Mouse (Mus musculus) brain, adult 2 months (tissue): ENCODE measurements at regions not wholly inside any gene's neighbourhood (a gene's known extent, or its start where the extent isn't known, plus 50 kb on each side); places are given as distances from the start of the nearest gene placed in this dataset.
A peak's percentile ranks its signal among the peaks of the same experiment; 100 is the strongest.
"Not testable (repeated sequence)": the region's sequence is repeated elsewhere in the genome, so short reads cannot be mapped to it uniquely, and the experiment has no call there.

Experiments used
- DNase-seq: peaks from one replicate; pipeline ENCODE4 v3.0.0; 2011; ENCODE audit warnings: low read depth, low spot score

DNA sequence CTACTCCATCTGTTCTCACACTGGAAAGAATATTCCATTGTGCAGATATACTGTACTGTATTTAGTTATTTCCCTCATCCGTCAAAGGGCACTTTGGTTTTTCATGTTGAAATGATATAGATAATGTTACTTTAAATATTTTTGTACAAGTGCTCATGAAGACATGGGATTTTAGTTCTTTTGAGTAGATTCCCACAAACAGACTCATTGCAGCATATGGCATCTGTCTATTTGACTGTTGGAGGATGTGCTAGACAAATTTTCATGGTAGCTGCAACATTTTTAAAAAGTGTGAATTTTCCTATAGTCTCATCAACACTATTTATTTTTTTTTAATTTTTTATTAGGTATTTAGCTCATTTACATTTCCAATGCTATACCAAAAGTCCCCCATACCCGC lies 502.5 kb downstream of the Hdgfl1 start:
- peak; percentile 42 for DNase-seq

DNA sequence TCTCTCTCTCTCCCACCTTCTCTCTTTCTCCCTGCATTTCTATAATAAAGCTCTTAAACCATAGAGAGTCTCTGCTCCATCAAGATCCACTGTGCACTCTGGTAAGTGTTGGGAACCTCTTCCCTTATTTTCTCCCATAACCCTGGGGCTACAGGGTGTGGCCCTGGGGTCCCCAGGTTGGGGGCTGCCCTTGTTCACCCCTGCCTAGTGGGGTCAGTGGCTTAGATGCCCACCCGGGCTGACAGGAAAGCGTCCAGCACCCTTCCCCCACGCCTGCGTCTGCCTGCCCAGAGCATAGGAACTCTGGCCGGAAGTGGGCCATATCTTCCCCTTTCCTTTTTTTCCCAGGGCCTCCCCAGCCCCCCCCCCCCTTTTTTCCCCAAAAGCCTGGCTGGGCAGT lies 534.0 kb downstream of the Hdgfl1 start:
- DNase-seq: no peak

DNA sequence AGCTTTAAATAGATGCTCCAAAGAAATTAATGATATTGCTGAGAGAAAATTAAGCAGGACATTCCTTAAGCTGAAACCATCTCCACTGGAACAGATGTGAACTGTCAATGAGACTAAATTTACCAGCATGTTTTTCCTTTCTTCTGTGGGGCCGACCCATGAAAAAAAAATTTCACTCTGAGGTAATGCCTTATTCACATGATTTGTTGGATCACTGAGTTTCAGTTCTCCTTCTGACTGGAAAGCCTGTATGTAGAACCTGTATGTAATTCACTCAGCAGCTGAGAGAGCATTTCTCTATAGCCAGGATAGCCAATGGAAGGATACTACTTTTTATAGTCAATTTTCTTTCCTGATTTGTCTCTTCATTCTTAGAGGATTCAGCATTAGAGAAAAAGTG lies 535.3 kb downstream of the Hdgfl1 start:
- DNase-seq: no peak

DNA sequence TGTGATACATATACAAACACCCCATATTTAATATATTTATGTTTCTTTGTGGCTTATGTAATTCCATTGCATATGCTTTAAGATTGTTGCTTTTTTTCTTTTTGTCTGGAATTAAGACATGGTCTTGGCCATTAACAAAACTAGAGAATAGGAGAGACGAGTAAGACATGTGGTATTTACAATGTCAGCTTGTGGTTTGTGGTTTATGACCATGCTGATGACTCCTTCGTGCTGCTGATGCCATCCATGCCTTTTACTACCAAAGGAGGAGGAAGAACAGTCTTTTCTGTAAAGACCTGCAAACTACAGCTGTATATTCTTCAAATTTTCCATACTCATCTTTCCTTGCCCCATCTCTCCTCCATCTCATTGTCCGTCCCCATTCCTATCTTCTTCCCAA lies 552.7 kb downstream of the Hdgfl1 start:
- no peak for DNase-seq

DNA sequence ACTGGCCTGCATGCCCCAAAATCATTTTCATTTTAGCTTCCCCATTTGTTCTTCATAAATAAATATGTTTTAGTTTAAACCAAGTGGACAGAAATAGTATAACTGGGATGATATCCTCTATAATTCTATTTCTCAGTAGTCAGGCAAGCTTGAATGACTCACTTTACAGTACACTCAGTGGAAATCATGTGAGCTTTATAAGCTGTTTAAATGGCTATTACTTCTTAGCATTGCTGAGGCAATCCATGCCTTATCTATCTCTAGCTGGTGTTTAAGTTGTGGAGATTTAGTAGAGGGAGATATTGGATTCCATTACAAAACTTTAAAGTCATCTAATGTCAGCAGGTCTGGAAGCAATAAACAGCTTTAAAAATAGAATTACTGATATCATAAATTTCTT lies 553.4 kb downstream of the Hdgfl1 start:
- no peak for DNase-seq

DNA sequence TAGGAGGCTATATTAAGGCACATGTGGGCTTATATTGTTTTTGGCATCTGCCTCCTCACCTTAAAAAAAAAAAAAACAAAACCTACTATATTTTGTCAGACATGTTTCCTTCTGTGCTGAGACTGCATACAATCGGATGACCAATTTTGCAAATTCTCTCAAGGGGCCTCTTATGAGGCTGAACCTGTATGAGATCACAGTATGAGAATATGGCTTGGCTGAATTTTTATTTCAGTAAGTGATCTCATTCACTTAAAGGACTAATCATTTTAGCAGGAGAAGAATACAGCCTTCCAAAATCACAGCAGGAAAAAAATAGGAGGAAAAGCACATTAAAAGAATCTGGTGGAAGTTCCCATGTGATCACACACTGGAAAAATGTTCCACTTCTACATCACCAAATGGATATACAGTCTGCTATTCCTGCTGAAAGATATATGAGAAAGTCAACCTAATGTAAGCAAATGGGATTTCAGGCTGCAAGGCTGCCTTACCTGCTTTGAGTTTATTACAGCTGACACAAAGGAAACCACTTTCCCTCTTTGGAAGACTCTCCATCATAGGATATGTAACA lies 564.3 kb downstream of the Hdgfl1 start:
- no peak for DNase-seq

DNA sequence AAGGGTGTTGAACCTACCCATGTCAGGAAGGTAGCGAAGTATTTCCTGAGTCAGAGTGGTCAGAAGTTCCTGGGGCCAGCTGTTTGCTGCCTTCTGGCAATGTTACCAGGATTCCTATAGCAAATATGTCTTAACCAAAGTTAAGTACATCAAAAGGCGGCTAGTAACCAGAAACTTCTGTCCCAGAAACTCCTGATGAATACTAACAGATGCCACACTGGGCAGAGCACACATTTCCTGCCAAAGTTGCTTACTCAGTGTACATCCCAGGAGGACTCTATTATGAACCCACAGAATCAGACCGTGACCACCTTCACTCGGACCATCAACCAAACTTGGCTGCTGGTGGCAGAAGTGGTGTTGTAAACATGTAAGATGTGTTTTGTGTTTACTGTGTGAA lies 575.3 kb downstream of the Hdgfl1 start:
- DNase-seq: no peak

DNA sequence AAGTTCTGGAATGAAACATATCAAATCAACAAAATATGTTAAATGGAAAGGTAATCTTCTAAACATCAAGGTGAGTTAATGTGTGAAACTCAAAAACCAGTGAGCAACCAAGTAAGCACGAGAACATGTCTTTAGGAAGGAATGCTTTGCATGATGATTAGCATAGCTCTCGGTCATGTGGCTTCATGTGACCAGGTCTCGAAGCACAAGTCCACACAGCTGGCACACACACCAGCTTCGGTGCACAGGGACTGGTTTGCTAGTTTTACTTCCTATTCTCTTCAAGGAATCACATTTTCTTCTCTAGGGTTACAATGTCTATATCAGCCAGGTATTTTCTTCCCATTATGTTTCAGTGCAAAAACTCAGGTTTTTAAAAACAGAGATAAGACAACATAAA lies 586.1 kb downstream of the Hdgfl1 start:
- no peak for DNase-seq

DNA sequence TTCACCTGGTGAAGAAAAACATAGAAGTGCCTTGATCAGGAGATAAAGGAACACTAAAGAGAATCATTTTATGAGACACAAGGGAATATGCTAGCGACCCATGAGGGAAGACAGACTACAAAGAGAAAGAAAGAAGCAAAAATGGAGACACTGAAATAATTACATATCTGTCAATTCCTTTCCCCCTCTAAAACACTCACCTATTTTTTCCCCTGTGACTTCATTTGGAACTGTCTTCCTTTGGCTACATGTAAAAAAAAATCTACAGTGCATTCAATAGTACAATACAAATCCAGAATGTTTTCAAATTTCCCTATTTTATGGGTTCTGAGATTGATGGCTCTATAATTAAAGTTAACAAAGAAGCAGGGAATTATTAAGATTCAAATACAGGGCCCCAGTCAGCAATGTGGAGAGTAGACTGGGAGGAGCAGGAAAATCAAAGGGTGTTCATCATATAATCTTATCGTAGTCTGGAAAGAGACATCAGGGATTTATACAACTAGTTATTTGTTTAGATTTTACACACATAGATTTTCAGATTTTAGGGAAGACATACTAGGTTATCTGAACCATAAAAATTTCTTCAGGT lies 598.0 kb downstream of the Hdgfl1 start:
- no peak for DNase-seq

DNA sequence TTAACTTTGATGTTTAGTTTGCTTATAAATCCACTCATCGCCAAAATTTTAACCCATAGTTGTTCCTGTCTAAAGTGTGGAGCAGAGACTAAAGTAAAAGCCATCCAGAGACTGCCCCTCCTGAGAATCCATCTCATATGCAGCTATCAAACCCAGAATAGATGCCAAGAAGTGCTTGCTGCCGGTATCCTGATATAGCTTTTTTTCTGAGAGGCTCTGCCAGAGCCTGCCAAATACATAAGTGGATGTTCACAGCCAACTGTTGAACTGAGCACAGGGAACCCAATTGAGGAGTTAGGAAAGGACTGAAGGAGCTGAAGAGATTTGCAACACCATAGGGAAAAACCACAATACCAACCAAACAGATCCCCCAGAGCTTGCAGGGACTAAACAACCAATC lies 600.3 kb downstream of the Hdgfl1 start:
- DNase-seq: peak; percentile 55

DNA sequence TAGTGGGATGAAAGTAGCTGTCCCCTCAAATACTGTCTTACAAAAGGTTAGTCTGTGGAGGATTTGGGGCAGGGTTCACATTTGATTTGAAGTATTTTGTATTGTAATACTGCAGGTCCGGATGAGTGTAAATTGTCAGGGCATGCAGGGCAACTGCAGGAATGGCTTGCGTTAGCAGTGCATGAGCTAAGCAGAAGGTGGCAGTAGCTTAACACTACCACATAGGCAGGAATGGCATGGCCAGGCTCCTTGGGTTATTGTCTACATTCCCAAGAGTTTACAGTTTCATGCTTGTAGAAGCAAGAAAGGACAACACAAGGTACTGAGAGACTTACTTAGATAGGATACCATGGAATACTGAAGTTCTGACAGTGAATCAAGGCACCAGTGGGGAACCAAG lies 611.3 kb downstream of the Hdgfl1 start:
- peak; percentile 25 for DNase-seq

DNA sequence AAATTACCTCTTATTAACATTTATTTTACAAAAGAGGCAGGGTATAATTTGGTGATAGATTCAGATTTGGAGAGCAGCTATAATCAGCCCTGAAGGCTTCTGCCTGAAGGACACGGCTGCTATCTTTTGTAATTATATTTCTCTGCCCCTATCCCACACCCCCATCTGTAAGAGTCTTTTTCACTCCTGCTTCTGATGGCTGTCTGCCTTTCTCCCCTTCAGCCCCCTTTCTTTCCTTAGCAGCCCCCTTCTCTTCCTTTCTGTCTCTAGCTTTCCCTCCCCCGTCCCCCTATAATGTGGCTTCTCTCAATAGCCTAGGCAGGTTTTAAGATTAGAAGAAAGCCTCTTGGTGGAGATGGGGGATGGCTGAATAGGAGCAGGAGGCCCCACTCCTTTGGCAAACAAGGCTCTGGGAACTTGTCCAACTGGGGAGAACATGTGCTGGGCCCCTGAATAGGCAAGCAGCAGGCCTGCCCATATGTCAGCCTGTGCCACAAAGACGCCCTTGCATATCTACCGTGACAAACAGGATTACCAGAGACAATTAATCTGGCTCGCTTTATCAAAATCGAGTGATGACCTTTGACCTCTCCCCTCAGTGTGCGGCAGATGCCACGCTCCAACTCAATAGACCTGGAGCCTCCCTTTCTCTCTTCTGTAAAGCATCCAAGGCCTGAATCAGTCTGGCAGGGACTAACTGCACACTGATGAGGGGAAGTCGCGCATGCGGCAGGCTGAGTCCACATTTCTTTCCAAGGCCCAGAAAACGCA lies 615.1 kb downstream of the Hdgfl1 start:
- peak; percentile 92 for DNase-seq

DNA sequence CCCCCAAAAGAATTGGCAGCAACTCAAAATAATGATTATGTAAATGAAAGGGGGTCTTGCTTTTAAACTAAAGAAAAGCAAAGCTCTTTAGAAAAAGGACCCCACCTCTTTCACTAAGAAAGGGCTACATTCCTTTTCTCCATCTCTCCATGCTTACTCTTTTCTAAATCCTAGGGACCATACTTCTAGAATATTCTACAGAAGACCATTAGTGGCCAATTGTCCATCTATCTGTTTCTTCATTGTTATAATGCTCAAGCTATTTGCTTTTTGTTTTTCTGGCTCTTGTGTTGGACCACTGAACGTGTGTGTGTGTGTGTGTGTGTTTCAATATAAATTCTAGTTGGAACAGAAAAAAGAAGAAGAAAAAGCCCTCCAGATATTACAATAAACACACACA lies 615.7 kb downstream of the Hdgfl1 start:
- DNase-seq: no peak

DNA sequence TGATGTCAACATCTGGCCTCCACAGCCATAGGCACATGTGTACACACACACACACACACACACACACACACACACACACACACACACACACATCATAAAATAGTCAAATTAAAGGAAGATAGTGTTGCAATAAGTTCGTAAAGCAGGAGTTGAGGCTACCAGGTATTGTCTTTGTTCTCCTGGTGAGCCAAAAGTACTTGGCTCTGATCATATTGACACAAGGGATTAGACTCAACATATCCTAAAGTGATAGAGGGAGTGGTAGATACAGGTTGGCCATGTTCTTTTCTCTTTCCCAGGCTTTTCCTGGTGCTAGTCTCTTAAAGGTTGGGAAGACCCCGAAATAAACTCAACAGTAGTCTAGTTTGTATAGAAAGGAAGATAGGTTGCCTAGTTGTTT lies 616.9 kb downstream of the Hdgfl1 start:
- no peak for DNase-seq

DNA sequence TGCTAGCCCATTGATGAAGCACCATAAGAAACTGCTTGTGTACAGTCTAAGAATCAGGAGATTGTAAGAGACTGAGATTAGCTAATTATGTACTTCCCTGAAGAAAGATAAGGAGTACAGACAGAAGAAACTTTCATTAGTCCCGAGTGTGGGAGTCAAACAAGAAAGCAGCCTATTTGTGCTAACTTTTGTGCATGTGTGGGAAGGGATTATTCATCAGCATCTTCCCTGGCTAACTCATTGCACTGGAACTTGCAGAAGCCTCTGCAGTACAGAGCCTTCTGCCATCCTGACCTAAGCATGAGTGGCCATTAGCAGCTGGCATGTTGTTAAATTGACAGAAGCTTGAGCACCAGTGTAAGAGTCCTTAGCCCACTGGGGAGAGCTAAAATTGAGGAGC lies 619.5 kb downstream of the Hdgfl1 start:
- peak; percentile 82 for DNase-seq

DNA sequence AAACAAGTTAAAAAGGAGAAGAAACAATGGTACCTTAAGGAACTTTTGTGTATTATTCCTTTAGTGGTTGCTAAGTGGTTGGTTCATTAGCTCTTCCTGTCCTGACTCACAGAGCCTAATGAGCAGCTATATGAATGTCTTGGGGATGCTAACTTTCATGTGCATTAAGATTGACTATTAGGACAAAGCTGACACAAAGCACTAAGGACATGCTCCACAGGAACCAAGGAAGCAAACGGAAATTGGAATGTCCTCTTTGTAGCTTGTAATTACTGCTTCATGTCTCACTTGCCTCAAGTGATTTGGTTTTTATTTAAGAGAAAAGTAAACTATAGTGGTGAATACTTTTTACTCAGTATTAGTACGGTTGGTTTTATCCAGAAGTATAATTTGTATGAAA lies 627.2 kb downstream of the Hdgfl1 start:
- no peak for DNase-seq

DNA sequence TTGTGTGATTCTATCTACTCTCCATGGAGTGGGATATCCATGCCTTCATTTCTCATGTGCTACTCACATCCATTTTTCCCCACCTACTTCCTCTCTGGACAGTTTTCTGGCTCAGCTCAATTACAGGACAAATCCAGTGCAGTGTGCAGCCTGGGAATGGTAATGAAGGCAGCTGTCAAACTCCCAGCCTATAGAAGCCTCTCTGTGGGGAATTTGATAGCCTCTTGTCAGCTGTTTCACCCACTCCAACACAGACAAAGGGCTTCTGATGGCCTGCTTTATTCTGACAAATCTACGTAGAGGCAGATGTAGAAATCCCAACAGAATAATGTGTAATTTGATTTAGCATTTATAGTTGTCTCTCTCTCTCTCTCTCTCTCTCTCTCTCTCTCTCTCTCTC lies 650.6 kb downstream of the Hdgfl1 start:
- DNase-seq: peak; percentile 31

DNA sequence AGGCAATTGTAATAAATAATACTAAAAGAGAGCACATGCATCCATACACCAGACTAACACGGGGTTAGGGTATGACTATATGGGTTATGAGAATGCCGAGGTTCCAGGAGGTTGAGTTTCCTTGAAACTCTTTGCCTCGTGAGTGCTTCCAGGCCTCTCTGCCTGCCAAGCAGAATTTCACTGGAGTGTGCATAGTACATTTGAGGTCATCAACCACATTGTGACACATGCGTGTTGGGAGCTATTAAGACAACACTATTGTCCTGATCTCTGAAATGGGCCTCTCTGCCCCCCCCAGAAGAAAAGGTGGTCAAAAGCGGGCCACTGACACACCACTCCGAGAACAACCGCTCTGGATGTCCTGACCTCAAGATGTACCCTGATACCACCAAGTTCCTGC lies 655.8 kb downstream of the Hdgfl1 start:
- DNase-seq: no peak

DNA sequence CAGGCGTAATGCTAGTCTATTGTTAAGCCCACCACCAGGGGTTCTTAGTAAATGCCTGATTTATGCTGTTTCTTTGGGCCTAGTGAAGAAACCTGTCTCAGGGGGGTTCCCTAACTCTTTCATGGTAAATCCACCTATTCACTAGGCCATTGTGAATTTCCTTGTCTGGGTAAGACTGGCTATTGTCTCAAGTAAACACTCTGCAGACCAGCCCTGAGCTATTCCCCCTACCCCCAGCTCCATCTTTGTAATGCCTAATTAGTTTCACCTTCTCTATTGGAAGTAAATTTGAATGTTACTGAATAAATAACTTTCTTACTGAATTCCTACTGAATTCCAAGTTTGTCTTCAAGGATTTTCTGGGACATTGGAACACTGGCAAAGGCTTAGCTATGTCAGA lies 656.2 kb downstream of the Hdgfl1 start:
- not testable (repeated sequence) for DNase-seq

DNA sequence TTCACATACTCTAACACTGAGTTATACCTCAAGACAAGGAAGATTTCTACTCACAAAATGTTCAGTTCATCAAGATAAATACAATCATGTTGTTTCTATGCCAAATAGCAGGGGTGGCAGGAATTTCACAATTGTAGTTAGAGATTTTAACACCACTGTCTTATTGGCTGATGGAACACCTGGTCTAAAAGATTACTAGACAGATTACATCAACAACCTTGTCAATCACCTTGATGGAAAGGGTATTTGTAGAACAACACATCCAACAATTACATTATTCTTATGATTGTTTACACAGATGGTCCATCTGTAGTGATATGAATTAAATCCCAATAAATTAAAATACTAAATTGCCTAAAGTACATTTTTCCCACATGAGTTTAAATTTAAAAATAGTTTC lies 657.4 kb downstream of the Hdgfl1 start:
- no peak for DNase-seq

DNA sequence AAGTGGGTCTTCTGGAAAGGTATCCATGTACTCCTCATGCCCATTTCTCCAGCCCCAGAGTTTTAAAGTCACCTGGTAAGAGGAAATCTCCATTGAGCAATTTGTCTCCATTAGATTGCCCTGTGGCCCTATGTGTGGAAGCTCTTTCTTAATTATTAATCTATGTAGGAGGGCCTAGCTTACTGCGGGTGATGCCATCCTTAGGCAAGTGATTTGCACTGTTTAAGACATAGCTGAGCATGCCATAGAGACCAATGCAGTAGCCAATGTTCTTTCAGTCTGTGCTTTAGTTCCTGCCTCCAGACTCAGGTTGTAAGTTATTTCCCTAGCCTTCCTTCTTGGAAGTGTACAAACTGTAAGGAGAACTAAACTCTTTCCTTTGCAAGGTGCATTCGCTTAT lies 661.0 kb downstream of the Hdgfl1 start:
- no peak for DNase-seq

DNA sequence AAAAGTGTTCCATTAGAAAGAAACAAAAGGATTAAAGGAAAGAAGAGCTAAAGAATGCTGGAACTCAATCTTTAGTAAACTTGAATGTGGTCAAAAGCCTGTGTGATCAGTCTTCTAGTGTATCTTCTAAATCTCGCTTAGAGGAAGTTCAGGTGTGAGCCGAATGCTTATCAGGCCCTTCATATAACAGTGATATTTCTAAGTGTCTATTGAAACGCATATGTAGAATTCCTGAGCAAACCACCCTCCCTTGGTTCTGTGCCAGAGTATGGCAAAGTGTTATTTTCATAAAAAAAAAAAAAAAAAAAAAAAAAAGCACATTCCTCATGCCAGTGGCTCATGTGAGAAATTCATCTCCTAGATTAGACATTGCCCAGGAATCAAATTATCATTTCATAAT lies 681.2 kb downstream of the Hdgfl1 start:
- DNase-seq: no peak

DNA sequence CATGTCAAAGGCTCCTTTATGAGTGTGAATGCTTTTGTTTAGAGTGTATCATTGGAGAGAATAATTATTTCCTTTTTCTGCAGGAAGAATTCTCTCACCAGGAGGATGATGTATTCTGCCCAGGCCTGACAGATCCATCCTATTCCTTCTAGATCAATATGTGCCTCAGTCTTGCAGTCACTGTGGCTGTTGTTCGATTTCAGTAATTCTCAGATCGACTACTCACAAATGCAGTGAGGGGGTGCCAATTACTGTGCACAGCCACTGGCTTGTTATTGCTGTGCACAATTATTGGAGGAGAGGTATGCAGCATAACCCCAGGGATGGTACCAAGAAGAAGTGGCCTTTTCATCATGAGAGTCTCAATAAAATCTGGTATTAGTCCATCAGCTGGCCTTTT lies 689.2 kb downstream of the Hdgfl1 start:
- peak; percentile 41 for DNase-seq
